Mouse (Mus musculus): ENCODE results near the gene S1pr3.

S1pr3 gene

GRCm38 (mm10) chr13:51446550-51446949, 38.1 kb downstream of the S1pr3 start:
- no peak for DNase-seq (ENCODE audit: low spot score in 2 of 2)

DNA sequence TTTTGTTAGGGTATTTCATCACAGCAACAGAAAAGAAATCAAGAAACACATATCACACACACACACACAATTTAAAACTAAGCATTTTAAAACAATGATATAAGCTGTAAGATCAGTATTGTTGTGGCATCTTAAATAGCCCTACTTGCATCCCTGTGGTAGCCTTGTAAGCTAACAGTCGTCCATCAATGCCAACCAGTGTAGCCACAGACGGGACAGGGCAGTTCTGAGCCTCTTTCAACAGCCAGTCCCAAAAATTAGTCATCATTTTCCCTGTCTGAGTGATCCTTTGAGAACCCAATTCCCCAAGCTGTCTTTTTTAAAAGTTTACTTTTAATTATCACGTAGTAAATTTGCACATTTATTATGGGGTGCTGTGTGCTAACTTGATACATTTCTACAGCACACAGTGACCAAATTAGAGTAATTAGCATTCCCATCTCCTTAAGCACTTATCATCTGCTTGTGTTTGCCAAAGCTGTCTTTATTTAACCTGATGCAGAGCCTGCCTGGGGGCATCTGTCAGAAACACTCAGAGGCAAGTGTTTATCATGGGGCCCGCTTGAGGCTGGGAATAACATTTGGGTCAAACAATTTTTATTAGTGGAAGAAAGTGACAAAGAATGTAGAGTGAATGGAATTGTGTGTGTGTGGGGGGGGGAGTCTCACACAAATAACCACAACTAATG, 47.9 kb downstream of the S1pr3 start:
- no peak for DNase-seq (ENCODE audit: low spot score in 2 of 2)

GRCm38 (mm10) chr13:51464294-51464693, 55.9 kb downstream of the S1pr3 start:
- DNase-seq (ENCODE audit: low spot score in 2 of 2), result no peak

DNA sequence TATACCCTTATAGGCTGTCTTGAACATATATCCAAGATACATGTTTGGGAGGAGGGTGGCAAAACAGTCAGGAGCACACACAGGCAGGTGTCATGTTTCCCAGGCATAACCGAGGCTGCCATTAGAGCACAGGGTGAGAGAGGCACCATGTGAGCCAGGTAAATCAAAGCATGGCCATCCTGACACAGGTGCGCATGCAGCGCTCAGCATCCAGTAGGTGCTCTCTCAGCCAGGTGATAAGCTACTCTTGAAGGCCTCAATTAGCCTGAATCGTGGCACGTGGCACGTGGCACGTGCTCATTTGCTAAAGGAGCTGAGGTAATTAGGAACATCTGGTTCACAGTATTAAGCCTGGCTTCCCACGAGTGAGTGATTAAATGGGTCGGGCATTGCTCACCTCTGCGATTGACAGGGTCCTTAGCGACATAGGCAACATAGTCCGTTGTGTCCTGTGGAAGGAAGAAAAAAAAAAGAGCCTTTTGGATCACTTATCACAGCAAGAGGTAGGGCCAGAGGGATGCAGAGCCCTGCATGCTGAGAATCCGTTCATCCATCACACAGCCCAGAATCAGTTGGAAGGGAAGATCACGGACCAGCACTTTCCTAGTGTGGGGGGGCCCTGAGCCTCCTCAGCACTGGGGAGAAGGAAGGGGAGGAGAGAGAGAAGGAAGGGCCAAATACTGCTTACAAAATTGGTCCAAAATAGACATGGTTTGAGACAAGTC, 57.8 kb downstream of the S1pr3 start:
- DNase-seq (ENCODE audit: low spot score in 2 of 2), result no peak

DNA sequence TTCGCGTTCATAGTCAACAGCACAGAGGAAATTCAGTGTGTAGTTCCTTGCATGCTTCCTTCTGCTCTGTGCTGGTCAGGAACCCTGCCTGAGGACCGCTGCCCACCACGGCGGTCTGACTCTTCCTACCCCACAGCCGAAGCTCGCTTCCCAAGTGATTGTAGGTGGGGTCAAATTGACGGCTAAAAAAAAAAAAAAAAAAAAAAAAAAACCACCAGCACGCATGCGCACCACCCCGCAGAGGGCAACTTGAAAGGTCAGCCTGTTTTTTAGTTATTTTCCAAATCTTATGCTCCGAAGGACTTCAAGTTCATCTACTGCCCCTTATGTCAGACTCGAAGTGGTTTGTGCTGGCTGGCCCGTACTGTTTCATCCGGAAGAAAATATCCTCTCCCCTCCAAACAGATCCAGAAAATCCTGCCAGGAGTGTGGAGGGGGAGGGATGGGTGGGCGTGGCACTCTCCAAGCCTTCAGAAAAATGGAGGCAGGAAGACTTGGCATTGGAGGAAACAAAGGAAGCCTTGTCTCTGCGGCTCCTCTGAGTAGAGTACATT, 60.3 kb downstream of the S1pr3 start:
- no peak for DNase-seq (ENCODE audit: low spot score in 2 of 2)

Data from right cerebral cortex, adult 2 months (tissue).